Mouse (Mus musculus) MEL (cell line): ENCODE data around the gene Tmtc2.

Source experiments
- CTCF ChIP-seq, 3 experiments: IDR thresholded peaks in 2 of 3; conservative IDR thresholded peaks in 1 of 3; 2 replicates each; pipeline ENCODE4 v1.5.1; 2011 to 2012; ENCODE audit warnings: low read length in 3 of 3, low read depth in 2 of 3, mild to moderate bottlenecking in 2 of 3, improper control_type of control experiment in 1 of 3, inconsistent platforms in 1 of 3, mixed read lengths in 1 of 3, moderate library complexity in 1 of 3; ENCODE audit not compliant: control insufficient read depth in 1 of 3, insufficient read depth in 1 of 3, poor library complexity in 1 of 3, severe bottlenecking in 1 of 3
- EP300 ChIP-seq, 2 experiments: IDR thresholded peaks; 2 replicates each; pipeline ENCODE4 v1.6.1; 2011; ENCODE audit warnings: improper control_type of control experiment in 2 of 2, low read length in 2 of 2, low read depth in 1 of 2, mild to moderate bottlenecking in 1 of 2
- MEF2A ChIP-seq: IDR thresholded peaks from 2 replicates; pipeline ENCODE4 v1.6.1; 2014; ENCODE audit warnings: low read depth, mild to moderate bottlenecking, inconsistent platforms, low read length, improper control_type of control experiment; ENCODE audit not compliant: poor library complexity, insufficient replicate concordance, severe bottlenecking; ENCODE audit errors: extremely low read depth
- MXI1 ChIP-seq: IDR thresholded peaks from 2 replicates; pipeline ENCODE4 v1.6.1; 2011; ENCODE audit warnings: mild to moderate bottlenecking, low read depth, low read length, improper control_type of control experiment
- NELFE ChIP-seq: IDR thresholded peaks from 2 replicates; pipeline ENCODE4 v1.6.1; 2011; ENCODE audit warnings: low read depth, low read length, improper control_type of control experiment
- POLR2A ChIP-seq, 2 experiments: IDR thresholded peaks; 2 replicates each; pipeline ENCODE4 v1.6.1; 2011 to 2012; ENCODE audit warnings: low read length in 2 of 2, mild to moderate bottlenecking in 2 of 2, control low read depth in 1 of 2, improper control_type of control experiment in 1 of 2, low read depth in 1 of 2, moderate library complexity in 1 of 2; ENCODE audit not compliant: control insufficient read depth in 1 of 2, insufficient read depth in 1 of 2, poor library complexity in 1 of 2
- POLR2AphosphoS2 ChIP-seq: IDR thresholded peaks from 2 replicates; pipeline ENCODE4 v1.6.1; 2011; ENCODE audit warnings: low read length, improper control_type of control experiment
- SMC3 ChIP-seq: IDR thresholded peaks from 2 replicates; pipeline ENCODE4 v1.6.1; 2011; ENCODE audit warnings: low read depth, low read length, improper control_type of control experiment

DNA sequence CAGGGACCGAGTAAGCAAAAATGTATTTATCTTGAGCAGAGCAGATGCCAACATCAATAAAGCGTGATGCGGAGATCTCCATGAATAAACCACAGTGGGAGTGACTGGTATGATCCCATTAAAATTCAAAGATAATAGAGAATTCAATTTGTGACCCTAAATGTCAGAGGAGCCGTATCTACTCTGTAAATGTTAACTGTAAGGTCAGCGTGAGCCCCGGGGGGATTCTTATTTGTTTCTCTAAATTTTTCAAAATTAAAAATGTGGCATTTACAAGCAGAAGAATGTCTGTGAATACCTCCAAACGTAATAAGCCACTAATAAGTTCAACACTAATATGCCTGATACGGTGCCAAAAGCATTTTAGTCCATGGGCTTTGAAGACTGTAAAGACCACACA, 120.8 kb downstream of the Tmtc2 start:
- no peak for TF ChIP-seq NELFE
- TF ChIP-seq POLR2AphosphoS2: no peak
- no peak for TF ChIP-seq POLR2A (IDR thresholded peaks at IDR 0.05; ENCODE audit: control insufficient read depth in 1 of 2, insufficient read depth in 1 of 2, low read depth in 1 of 2, low read length in 2 of 2, poor library complexity in 1 of 2)
- TF ChIP-seq SMC3: no peak
- no peak for TF ChIP-seq MEF2A
- TF ChIP-seq EP300 (IDR thresholded peaks at IDR 0.05; ENCODE audit: low read depth in 1 of 2, low read length in 2 of 2): no peak
- no peak for TF ChIP-seq CTCF (IDR thresholded peaks at IDR 0.05 in 2 of 3, conservative IDR thresholded peaks at IDR 0.05 in 1 of 3; ENCODE audit: control insufficient read depth in 1 of 3, insufficient read depth in 1 of 3, low read depth in 2 of 3, low read length in 3 of 3, poor library complexity in 1 of 3, severe bottlenecking in 1 of 3)
- TF ChIP-seq MXI1: no peak
